ENCODE assay signal across 15 mouse cellular contexts in genomic region chr19:10723084-10723483, GRCm38 (mm10). TPM values are rescaled to one million over a fixed set of nuclear protein-coding genes. Genes with fewer than 3 reads are reported as not detected.
DNase-seq lines count a peak whose midpoint lies in the region; ATAC-seq lines count a peak whose summit lies in the region.
"Had no signal": no experiment of that assay in that cellular context is flagged by ENCODE, and none has a peak within 500 bp of the region (broad histone marks: within the 10 kb centered on the region; RNA-seq: fewer than 3 reads in every experiment).

No protein-coding gene starts in this region.

- peak overlapping the region; percentile 46 for H3K27ac ChIP-seq in hindbrain, embryonic 15.5 days (replicated peaks)
- H3K27ac ChIP-seq in hindbrain, embryonic 11.5 days (ENCODE audit: low read depth, low read length), result no peak overlapping the region
- peak overlapping the region; percentile 67 for H3K27ac ChIP-seq in midbrain, embryonic 15.5 days
- H3K27ac ChIP-seq: limb, embryonic 12.5 days had no signal

- no peaks in the 10 kb centered on the region for H3K9me3 ChIP-seq in hindbrain, embryonic 15.5 days
- H3K9me3 ChIP-seq in hindbrain, embryonic 11.5 days (ENCODE audit: control insufficient read depth, low read length), result no peaks in the 10 kb centered on the region
- no peaks in the 10 kb centered on the region for H3K9me3 ChIP-seq in midbrain, embryonic 15.5 days
- H3K9me3 ChIP-seq: limb, embryonic 12.5 days had no signal

- no peak for ATAC-seq in hindbrain, embryonic 15.5 days (ENCODE audit: low FRiP score, low read depth)
- no peak for ATAC-seq in hindbrain, embryonic 11.5 days (ENCODE audit: low FRiP score)
- ATAC-seq in midbrain, embryonic 15.5 days (replicated peaks), result peak; percentile 26; the same call in 1 of the 2 replicates

- WGBS in hindbrain, embryonic 15.5 days, result 13% methylated on average over 13 of the region's 13 CpGs
- 19% methylated on average over 13 of the region's 13 CpGs for WGBS in hindbrain, embryonic 11.5 days
- 17% methylated on average over 13 of the region's 13 CpGs for WGBS in midbrain, embryonic 15.5 days

- peak; percentile 59 for DNase-seq in cerebellum, adult 9-11 months
- DNase-seq in cerebellum, adult 8-10 months, result no peak
- no peak for DNase-seq in hindbrain, embryonic 11.5 days (ENCODE audit: low spot score)
- DNase-seq in cerebellum, postnatal 25 days, result peak; percentile 50 to 61
- no peak for DNase-seq in layer of hippocampus, adult 18-20 months (ENCODE audit: low spot score in 2 of 2)
- no peak for DNase-seq in adrenal gland, adult (ENCODE audit: inconsistent age in 2 of 2, low spot score in 1 of 2)
- DNase-seq: adrenal gland, adult 8-10 months; B cell, adult 2 months; layer of hippocampus, adult 9-11 months; thymus, adult 18-20 months had no signal

- no peaks in the 10 kb centered on the region for H3K27me3 ChIP-seq in hindbrain, embryonic 15.5 days
- H3K27me3 ChIP-seq in hindbrain, embryonic 11.5 days (ENCODE audit: control insufficient read depth, insufficient read depth, low read length), result no peaks in the 10 kb centered on the region
- H3K27me3 ChIP-seq in midbrain, embryonic 15.5 days (replicated peaks), result no peaks in the 10 kb centered on the region

- no peaks in the 10 kb centered on the region for H3K36me3 ChIP-seq in hindbrain, embryonic 15.5 days
- H3K36me3 ChIP-seq in hindbrain, embryonic 11.5 days (ENCODE audit: control insufficient read depth, insufficient read depth, low read length), result no peaks in the 10 kb centered on the region
- H3K36me3 ChIP-seq in midbrain, embryonic 15.5 days (replicated peaks), result no peaks in the 10 kb centered on the region
- H3K36me3 ChIP-seq: limb, embryonic 12.5 days had no signal

- H3K4me3 ChIP-seq in hindbrain, embryonic 15.5 days, result no peak overlapping the region
- no peak overlapping the region for H3K4me3 ChIP-seq in hindbrain, embryonic 11.5 days (ENCODE audit: low read depth, low read length)
- no peak overlapping the region for H3K4me3 ChIP-seq in midbrain, embryonic 15.5 days
- H3K4me3 ChIP-seq: limb, embryonic 12.5 days had no signal

- no peak overlapping the region for H3K9ac ChIP-seq in hindbrain, embryonic 15.5 days
- H3K9ac ChIP-seq in hindbrain, embryonic 11.5 days (ENCODE audit: low read depth, low read length), result no peak overlapping the region
- no peak overlapping the region for H3K9ac ChIP-seq in midbrain, embryonic 15.5 days
- H3K9ac ChIP-seq: limb, embryonic 12.5 days; lung, embryonic 14.5 days had no signal

- H3K4me2 ChIP-seq in hindbrain, embryonic 15.5 days, result 0 out of 2 replicates have a peak overlapping the region, but pooled peaks have one; percentile 4
- no peak overlapping the region for H3K4me2 ChIP-seq in hindbrain, embryonic 11.5 days (replicated peaks; ENCODE audit: low read depth, low read length)
- no peak overlapping the region for H3K4me2 ChIP-seq in midbrain, embryonic 15.5 days
- H3K4me2 ChIP-seq: limb, embryonic 12.5 days; lung, embryonic 14.5 days had no signal

- peaks cover 26% of the 10 kb centered on the region for H3K4me1 ChIP-seq in hindbrain, embryonic 15.5 days (replicated peaks)
- H3K4me1 ChIP-seq in hindbrain, embryonic 11.5 days (replicated peaks; ENCODE audit: control insufficient read depth, insufficient read depth, low read length), result peaks cover 6% of the 10 kb centered on the region
- peaks cover 26% of the 10 kb centered on the region for H3K4me1 ChIP-seq in midbrain, embryonic 15.5 days

RNA-seq across cellular contexts. Expression of gene Cd5, which starts 15.7 kb away (rescaled TPM):
- 0.25 and 0.28 TPM in 2 replicates for polyA plus RNA-seq in hindbrain, embryonic 15.5 days (2015; fragmentation: Nextera tagmentation; extraction: Ambion mirVana)
- not detected in 2 replicates for polyA plus RNA-seq in hindbrain, embryonic 11.5 days (2014; fragmentation: Nextera tagmentation; extraction: Ambion mirVana)
- 0.52 and 0.86 TPM in 2 replicates for polyA plus RNA-seq in midbrain, embryonic 15.5 days (2015; fragmentation: Nextera tagmentation; extraction: Ambion mirVana)
- not detected for total RNA-seq in layer of hippocampus, adult 18-20 months (2021)

RNA-seq across cellular contexts. Expression of gene Vps37c, which starts 34.5 kb away (rescaled TPM):
- polyA plus RNA-seq in hindbrain, embryonic 15.5 days (2015; fragmentation: Nextera tagmentation; extraction: Ambion mirVana), result 28.8 and 31.8 TPM in 2 replicates
- 23.9 and 27.2 TPM in 2 replicates for polyA plus RNA-seq in hindbrain, embryonic 11.5 days (2014; fragmentation: Nextera tagmentation; extraction: Ambion mirVana)
- 31.8 TPM in 2 replicates for polyA plus RNA-seq in midbrain, embryonic 15.5 days (2015; fragmentation: Nextera tagmentation; extraction: Ambion mirVana)
- 10 to 100 TPM; 19.3 to 23.1 TPM for total RNA-seq in layer of hippocampus, adult 18-20 months (2021)

RNA-seq across cellular contexts. Expression of gene Pga5, which starts 45.2 kb away (rescaled TPM):
- polyA plus RNA-seq in hindbrain, embryonic 15.5 days (2015; fragmentation: Nextera tagmentation; extraction: Ambion mirVana), result not detected in 2 replicates
- polyA plus RNA-seq in hindbrain, embryonic 11.5 days (2014; fragmentation: Nextera tagmentation; extraction: Ambion mirVana), result not detected in 2 replicates
- polyA plus RNA-seq in midbrain, embryonic 15.5 days (2015; fragmentation: Nextera tagmentation; extraction: Ambion mirVana), result not detected in 2 replicates
- not detected for total RNA-seq in layer of hippocampus, adult 18-20 months (2021)
- total RNA-seq: adrenal gland, adult 8-10 months; gastrocnemius, adult 8-10 months had no signal
- polyA plus RNA-seq: limb, embryonic 12.5 days; lung, embryonic 14.5 days had no signal

Comparison
In these comparisons a context has a peak if more than half of its experiments do, and no peak if none do; other contexts are left out.
1. DNase-seq: peak in cerebellum, adult 9-11 months (single experiment) and cerebellum, postnatal 25 days (2 of 2); none in cerebellum, adult 8-10 months (single experiment), hindbrain, embryonic 11.5 days (single experiment), layer of hippocampus, adult 18-20 months (0 of 2) and adrenal gland, adult (0 of 2).